Mouse (Mus musculus): Measurements from ENCODE around the gene Tmem144.

DNA sequence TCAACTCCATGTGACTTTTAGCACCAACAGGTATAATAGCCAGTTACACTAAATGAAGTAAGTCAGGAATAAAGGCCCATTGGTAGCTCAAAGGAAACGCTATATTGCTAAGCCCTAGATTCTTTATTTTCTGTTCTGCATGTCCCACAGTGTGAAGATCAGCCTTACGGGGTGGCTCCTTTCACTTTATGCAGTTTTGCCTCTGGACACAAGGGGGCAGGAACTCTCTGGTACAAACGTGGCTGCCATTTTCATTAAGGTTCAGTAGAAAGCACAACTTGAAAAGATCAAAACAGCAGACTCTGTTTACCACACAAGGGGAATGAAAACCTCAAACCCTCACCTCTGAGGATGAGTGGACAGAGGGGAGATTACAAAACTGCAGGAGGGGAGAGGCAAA, 40.9 kb downstream of the Tmem144 start:
- no peak for TF ChIP-seq POLR2A (IDR thresholded peaks at IDR 0.05; ENCODE audit: low read depth, low read length)
- TF ChIP-seq CTCF (IDR thresholded peaks at IDR 0.05; ENCODE audit: borderline replicate concordance, insufficient read depth, low read length) = no peak

All from embryonic fibroblast, embryonic 13.5 days (primary cell).